Mouse (Mus musculus): ENCODE measurements around the gene Nr2c2.

DNA sequence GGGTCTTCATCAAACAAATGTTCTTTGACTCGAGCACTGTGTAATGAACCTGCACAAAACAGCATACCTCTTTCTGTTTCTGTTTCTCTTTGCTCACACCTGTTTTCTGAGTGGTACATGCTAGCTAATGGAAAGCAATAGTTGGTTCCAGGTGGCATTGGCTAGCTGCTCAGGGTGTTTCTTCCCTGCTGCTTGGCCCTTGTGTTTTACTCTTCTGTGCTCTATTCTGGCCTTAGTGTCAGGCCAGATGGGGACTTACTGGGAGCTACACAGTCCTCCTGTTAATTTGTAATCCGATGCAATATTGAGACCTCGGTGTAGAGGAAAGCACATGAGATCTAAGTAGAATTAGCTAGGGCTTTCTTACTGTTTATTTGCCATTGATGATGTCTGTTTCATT is 67.6 kb downstream of the Nr2c2 start:
- no peak for TF ChIP-seq POLR2A (IDR thresholded peaks at IDR 0.05; ENCODE audit: low read depth, low read length)
- no peak for TF ChIP-seq CTCF (IDR thresholded peaks at IDR 0.05; ENCODE audit: extremely low read depth, insufficient read depth, insufficient read length, insufficient replicate concordance)
